Mouse (Mus musculus): ENCODE measurements at regions not wholly inside any gene's neighbourhood (a gene's known extent, or its start where the extent isn't known, plus 50 kb on each side); places are given as distances from the start of the nearest gene placed in this dataset.
A peak's percentile ranks its signal among the peaks of the same experiment; 100 is the strongest.
"Not testable (repeated sequence)": the region's sequence is repeated elsewhere in the genome, so short reads cannot be mapped to it uniquely, and the experiment has no call there.

DNA sequence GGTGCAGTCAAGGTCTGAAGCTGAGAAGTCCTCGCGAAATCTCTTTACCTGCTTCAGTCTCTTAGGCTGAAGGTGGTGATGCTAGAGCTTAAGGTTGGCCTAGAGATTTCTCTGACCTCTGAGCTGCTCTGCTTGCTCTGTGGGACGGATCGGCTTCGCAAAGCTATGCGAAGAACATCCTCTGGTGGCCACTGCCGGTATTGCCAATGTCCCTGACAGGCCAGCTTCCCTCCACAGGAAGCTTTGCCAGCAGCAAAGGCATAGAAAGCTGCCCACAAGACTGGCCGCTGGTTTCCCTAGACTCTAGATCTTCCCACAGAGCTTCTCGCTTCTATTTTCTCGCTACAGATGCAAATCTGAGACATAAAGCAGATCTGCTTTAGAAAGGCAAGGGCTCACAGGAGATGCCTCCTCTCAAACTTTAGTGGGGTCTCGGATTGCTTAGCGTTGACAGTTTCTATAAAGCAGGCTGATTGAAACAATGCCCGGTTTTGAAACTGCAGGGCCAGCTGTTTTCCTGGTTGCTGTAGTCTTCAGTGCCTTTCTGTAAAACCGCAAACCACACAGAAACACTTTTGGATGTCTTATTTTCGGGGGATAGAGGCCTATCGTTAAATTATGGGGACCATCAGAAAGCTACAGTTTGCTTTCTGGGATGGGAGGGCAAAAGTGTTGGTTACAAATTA is 153.7 kb downstream of the Car8 start:
- peak; percentile 3 for DNase-seq

GRCm38 (mm10) chr4:8079349-8079748 is 159.5 kb downstream of the Car8 start:
- no peak for DNase-seq

GRCm38 (mm10) chr4:8072989-8073573 is 165.8 kb downstream of the Car8 start:
- DNase-seq = no peak

DNA sequence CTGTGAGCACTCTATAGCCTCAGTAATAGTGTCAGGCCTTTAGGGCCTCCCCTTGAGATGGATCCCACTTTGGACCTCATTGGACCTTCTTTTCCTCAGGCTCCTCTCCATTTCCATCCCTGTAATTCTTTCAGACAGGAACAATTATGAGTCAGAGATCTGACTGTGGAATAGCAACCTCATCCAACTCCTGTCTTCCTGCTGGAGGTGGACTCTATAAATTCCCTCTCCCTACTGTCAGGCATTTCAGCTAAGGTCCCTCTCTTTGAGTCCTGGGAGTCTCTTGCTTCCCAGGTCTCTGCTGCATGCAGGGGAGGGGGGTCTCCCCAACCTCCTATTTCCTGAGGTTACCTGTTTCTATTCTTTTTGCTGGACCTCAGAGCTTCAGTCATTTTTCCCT is 168.1 kb downstream of the Car8 start:
- DNase-seq = not testable (repeated sequence)

- DNase-seq = no peak
Observed at GRCm38 (mm10) chr4:8068086-8068485, 170.8 kb downstream of the Car8 start.

DNA sequence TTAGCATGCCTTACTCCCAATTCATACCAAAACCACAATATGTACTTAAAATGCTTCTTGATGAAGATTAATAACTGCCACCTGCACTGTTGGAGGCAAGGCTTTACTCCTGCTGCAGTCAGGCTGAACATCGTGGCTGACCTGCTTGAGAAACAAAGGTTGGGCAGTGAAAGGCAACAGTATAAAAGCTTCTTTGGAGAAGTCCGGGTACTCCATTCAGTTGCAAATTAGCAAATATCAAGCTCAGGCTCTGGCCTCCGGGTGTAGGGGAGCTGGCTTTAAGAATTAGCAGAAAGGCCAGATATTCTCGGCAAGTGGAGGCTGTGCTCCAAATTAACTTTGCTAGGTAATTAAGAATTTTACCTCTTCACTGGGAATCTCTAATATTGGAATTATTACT is 197.1 kb downstream of the Car8 start:
- DNase-seq = no peak

- no peak for DNase-seq
Observed at GRCm38 (mm10) chr4:8037863-8038262, 201.0 kb downstream of the Car8 start.

GRCm38 (mm10) chr4:8033402-8033801 is 205.4 kb downstream of the Car8 start:
- not testable (repeated sequence) for DNase-seq

- peak; percentile 1 for DNase-seq
Observed at GRCm38 (mm10) chr4:8005155-8005554, 233.7 kb downstream of the Car8 start.

DNA sequence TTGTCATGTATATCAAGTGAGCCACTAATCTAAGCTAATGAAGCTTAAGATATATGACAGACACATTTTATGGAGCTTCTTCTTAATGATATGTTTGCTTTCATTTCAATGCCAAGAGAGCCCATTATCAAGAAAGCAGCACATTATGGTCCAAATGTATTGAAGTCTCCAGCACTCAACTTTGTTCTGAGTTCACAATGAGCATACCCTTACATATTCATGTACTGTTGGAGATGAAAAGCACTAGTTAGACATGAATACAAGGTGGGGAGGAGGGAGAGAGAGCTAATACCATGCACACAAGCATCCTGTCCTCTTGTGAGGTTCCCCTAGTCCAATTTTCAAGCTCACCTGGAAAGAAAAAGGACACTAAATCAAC is 241.3 kb downstream of the Car8 start:
- no peak for DNase-seq

DNA sequence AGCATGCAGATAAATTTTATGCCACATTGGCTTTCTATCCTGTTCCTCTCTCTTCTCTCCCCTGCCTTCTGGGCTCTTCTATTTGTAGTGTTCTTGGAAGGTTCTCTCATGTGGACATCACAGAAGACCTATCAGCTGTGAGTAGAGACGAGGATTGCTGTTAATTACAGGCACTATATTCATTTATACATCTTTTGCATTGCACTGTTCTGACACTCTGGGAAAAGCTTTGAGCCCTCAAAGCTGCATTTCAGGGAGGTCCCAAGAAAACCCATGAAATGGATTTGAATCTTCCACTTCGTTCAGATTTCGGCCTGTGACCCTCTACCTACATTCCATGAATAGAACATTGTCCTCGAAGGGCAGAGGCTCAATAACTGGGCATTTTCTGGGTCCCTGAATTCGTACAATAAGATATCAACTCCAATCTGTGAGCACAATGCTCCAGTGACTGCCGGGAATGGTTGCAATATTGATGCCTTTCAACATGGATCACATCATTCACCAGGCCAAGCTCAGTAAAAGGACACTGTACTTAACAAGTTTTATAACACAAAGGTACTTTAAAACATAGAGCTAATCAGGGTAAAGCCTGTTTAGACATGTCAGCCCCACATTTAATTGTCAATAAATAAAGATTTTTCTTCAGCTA is 241.8 kb downstream of the Car8 start:
- no peak for DNase-seq

DNA sequence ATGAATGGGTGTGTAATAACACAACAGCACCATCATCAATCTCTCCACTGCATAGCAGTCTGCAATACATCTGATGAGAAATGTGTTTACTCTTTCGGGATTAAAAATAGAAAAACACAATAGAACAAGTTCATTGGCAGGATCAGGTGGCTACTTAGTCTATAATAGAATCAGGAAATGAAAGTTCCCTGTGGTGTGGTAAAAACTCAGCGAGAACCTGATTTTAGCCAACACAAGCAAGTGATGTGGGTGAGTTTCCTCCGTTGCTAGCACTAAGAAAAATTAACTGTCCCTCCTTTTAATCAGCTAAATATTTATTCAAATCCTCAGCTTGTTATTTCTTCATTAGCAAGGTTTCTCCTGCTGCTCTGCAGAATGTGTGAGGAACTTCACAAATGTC is 245.9 kb downstream of the Car8 start:
- no peak for DNase-seq

DNA sequence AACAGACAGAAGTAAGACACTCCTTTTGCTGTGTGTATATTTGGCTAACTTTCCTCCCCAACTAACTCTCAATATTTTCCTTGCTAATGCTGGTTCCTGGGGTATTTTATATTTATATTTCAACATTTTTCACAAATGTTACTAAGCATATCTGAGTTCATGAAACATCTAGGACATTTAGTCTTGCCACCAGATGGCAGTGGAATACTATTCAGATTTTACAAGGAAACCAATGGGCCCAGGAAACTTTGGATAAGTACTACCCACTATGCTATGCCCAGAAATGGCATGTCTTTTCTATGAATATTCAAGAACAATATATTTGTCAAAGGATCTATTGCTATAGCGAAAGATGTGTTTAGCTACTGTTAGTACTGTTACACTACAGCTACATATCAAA is 251.1 kb downstream of the Car8 start:
- no peak for DNase-seq

GRCm38 (mm10) chr4:7987346-7987745 is 251.5 kb downstream of the Car8 start:
- no peak for DNase-seq

GRCm38 (mm10) chr4:7984814-7985213 is 254.0 kb downstream of the Car8 start:
- no peak for DNase-seq

- DNase-seq = no peak
Observed at GRCm38 (mm10) chr4:7979772-7980351, 259.0 kb downstream of the Car8 start.

DNA sequence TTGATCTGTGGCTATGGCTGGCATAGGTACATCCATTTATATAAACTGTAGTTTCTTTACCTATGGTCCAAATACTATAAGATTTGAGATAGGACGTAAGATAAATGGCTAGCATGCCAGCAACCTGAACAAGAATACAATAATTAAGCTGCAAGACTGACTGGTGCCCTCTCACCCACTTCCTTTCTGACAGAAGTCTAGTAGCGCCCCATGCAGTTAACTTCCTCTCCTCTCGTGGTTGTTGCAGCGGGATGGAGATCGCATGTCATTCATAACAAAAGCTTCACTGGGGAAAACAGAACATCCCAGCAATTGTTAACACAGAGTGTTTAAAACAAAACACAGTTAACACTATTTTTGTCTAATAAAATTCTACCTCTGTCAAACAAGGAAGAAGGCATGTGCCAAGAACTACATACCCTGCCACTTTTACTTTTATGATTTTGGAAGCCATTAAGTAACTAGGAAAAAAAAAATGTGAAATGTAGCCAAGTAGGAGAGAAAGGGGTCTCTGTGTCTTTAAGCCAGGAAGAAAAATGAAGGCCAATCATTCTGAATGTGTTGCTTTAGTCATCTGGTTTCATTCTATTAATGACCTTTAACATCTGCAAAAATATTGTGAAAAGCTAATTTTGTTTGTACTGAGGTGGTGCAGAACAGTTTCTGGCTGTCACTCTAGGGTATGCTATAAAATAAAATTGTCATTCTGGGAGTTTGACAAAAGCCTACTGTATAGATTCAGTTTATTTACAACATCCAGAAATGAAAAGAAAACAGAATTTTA is 261.0 kb downstream of the Car8 start:
- DNase-seq = no peak

DNA sequence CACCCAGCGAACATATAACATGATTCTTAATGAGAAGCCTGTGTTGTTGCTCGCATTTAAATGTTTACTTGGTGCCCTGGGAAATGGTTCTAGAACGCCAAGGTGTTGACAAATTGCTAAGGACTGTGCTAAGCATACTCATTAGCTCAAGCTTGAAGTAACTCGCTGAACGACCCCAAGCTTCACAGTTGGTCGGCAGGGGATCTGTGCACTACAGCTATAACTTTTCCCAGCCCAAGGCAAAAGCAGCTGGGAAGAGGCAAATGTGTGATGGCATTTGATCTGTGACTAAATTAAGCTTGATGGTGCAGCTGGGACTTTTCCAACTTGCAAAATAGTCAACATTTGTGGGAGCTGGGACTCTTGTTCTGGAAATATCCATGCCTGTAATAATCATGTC is 268.6 kb downstream of the Car8 start:
- DNase-seq = no peak

GRCm38 (mm10) chr4:7965663-7966062 is 273.2 kb downstream of the Car8 start:
- no peak for DNase-seq

DNA sequence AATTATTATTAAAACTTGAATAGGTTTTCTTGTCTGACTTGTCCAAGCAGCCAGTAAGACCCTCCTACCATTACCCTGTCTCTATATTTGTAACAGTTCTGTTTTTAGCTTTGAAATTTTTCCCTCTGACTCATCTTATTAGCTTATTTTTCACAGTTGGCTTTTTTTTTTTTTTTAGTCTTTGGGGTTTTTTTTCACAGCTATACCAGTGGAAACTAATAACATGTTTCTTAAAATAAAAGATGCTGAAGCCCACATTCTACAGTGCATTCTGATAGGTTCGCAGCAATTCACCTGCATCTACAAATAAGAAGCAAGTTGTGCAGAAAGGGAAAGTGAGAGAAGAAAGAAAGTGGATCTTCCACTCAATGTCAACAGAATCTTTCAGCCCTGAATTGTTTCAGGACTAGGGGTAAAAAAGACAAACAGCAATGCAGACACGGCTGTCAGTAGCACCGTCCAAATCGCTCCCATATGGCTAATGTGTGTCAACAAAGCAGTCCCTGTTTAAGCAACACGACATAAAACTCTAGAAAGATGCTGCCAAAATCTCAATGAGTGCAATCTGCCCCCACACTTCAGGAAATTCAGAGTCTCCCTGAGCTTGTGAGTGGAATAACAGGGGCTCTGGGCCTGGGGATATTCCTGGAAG is 277.2 kb downstream of the Car8 start:
- DNase-seq = no peak

- DNase-seq = no peak
Observed at GRCm38 (mm10) chr4:7960335-7960734, 278.5 kb downstream of the Car8 start.

GRCm38 (mm10) chr4:7948020-7948419 is 290.8 kb downstream of the Car8 start:
- DNase-seq = no peak

- DNase-seq = no peak
Observed at GRCm38 (mm10) chr4:7921503-7921902, 317.3 kb downstream of the Car8 start.

All from cerebellum, adult 9-11 months (tissue).